ENCODE assay signal across 8 mouse cellular contexts in genomic region chr19:47937443-47938406, GRCm38 (mm10). TPM values are rescaled to one million over a fixed set of nuclear protein-coding genes. Genes with fewer than 3 reads are reported as not detected.
DNase-seq lines count a peak whose midpoint lies in the region; ATAC-seq and TF ChIP-seq lines count a peak whose summit lies in the region.

Gene Cfap58, plus strand, starts transcription at chr19:47937675.

- no peak for TF ChIP-seq EP300 in CH12.LX (IDR thresholded peaks at IDR 0.05; ENCODE audit: low read length)

- H3K4me2 ChIP-seq in CH12.LX (ENCODE audit: insufficient read depth, low read depth, poor library complexity, severe bottlenecking): peak within 1 kb of the TSS; percentile 96
- peak within 1 kb of the TSS; percentile 88 for H3K4me2 ChIP-seq in heart, embryonic 14.5 days (ENCODE audit: low read length)

- dilution Hi-C loops in CH12.LX (cut with MboI; ENCODE audit: extremely low pct_ligation_motif_present, extremely low pct_unique_long_range_greater_than_20kb, low sequenced_read_pairs): no loop called here

- peak in 1 of 2 experiments; percentile 42; a peak in 2 of 4 replicates for TF ChIP-seq CTCF in CH12.LX (conservative IDR thresholded peaks at IDR 0.05 in 1 of 2, IDR thresholded peaks at IDR 0.05 in 1 of 2; ENCODE audit: low read depth in 2 of 2, low read length in 2 of 2)

- H3K27ac ChIP-seq in CH12.LX (ENCODE audit: insufficient read depth, low read depth): peak within 1 kb of the TSS; percentile 67
- H3K27ac ChIP-seq in heart, embryonic 14.5 days (replicated peaks in 1 of 2; ENCODE audit: control insufficient read depth in 1 of 2, insufficient read depth in 1 of 2, low read depth in 2 of 2, low read length in 2 of 2): no peak within 1 kb of the TSS

- H3K9ac ChIP-seq in CH12.LX (ENCODE audit: insufficient read depth, low read depth): peak within 1 kb of the TSS; percentile 85
- H3K9ac ChIP-seq in heart, embryonic 14.5 days (ENCODE audit: low read length): peak within 1 kb of the TSS; percentile 34

- DNase-seq in 416B (ENCODE audit: low read depth) (peak; percentile 82), CH12.LX (ENCODE audit: extremely low read depth) (peak; percentile 92)
- peak; percentile 92 for DNase-seq in embryo, embryonic 10.5 days (ENCODE audit: low spot score)
- peak; percentile 67 for DNase-seq in kidney, postnatal 14 days
- peak; percentile 74 for DNase-seq in lung, postnatal 36 days
- peak; percentile 87 for DNase-seq in retina, embryonic 14.5 days (ENCODE audit: low spot score)
- peak; percentile 37 to 39 for DNase-seq in urinary bladder, postnatal 36 days (ENCODE audit: low spot score in 2 of 2)

- H3K27me3 ChIP-seq in CH12.LX (replicated peaks): peaks cover 40% of the 10 kb centered on the region
- H3K27me3 ChIP-seq in heart, embryonic 14.5 days (ENCODE audit: control insufficient read depth, insufficient read depth, low read length): peaks cover 24% of the 10 kb centered on the region

- ATAC-seq in heart, embryonic 14.5 days (ENCODE audit: insufficient number of reproducible peaks, insufficient read depth, low FRiP score, low read depth): peak; percentile 39

- 6% methylated on average over 41 of the region's 41 CpGs for whole genome bisulfite sequencing in heart, embryonic 14.5 days

- in situ Hi-C loops in CH12.LX (cut with MboI; ENCODE audit: low pct_ligation_motif_present, low pct_unique_long_range_greater_than_20kb, low sequenced_read_pairs): loop anchor here (25.0 kb wide), 1 partner anchor 275 kb away; no protein-coding TSS in a partner anchor

- TF ChIP-seq POLR2A in CH12.LX (IDR thresholded peaks at IDR 0.05; ENCODE audit: low read depth, low read length): peak; percentile 49; the same call in 1 of the 2 replicates

- no peaks in the 10 kb centered on the region for H3K79me2 ChIP-seq in CH12.LX (replicated peaks; ENCODE audit: control insufficient read depth, extremely low read depth, insufficient read depth, poor library complexity, severe bottlenecking)

- H3K4me1 ChIP-seq in CH12.LX (ENCODE audit: control insufficient read depth in 1 of 2, insufficient read depth in 2 of 2): peaks cover 10 to 24% of the 10 kb centered on the region in 2 experiments
- H3K4me1 ChIP-seq in heart, embryonic 14.5 days (ENCODE audit: control insufficient read depth in 2 of 2, insufficient read depth in 2 of 2, low read length in 2 of 2): peaks cover 3 to 5% of the 10 kb centered on the region in 2 experiments

- TF ChIP-seq RAD21 in CH12.LX (IDR thresholded peaks at IDR 0.05; ENCODE audit: low read depth, low read length): no peak; the same call in 1 of the 2 replicates

- H3K4me3 ChIP-seq in CH12.LX (replicated peaks in 1 of 3; ENCODE audit: low read depth in 2 of 3, low read length in 2 of 3, poor library complexity in 1 of 3): peak within 1 kb of the TSS; percentile 58 to 71 (median 68)
- peak within 1 kb of the TSS; percentile 31 to 36 for H3K4me3 ChIP-seq in heart, embryonic 14.5 days (ENCODE audit: control insufficient read depth in 1 of 2, insufficient read depth in 1 of 2, low read depth in 1 of 2, low read length in 2 of 2)

- H3K9me3 ChIP-seq in CH12.LX (replicated peaks; ENCODE audit: low read length): no peaks in the 10 kb centered on the region
- no peaks in the 10 kb centered on the region for H3K9me3 ChIP-seq in heart, embryonic 14.5 days (ENCODE audit: control insufficient read depth, low read length)

- H3K36me3 ChIP-seq in CH12.LX (replicated peaks in 1 of 2; ENCODE audit: control insufficient read depth in 1 of 2, insufficient read depth in 1 of 2, low read length in 1 of 2): no peaks in the 10 kb centered on the region
- no peaks in the 10 kb centered on the region for H3K36me3 ChIP-seq in heart, embryonic 14.5 days (ENCODE audit: control insufficient read depth, insufficient read depth, low read length)

TF ChIP-seq in CH12.LX, 34 proteins besides CTCF, POLR2A, EP300 and RAD21:
- TF ChIP-seq GABPA (IDR thresholded peaks at IDR 0.05; ENCODE audit: insufficient replicate concordance, low read depth, low read length): no peak
- no peak for TF ChIP-seq IRF4 (IDR thresholded peaks at IDR 0.05; ENCODE audit: low read depth, low read length)
- TF ChIP-seq SIN3A (IDR thresholded peaks at IDR 0.05; ENCODE audit: low read length): peak; percentile 97
- no peak for TF ChIP-seq ZKSCAN1 (IDR thresholded peaks at IDR 0.05; ENCODE audit: borderline replicate concordance, low read depth, low read length)
- no peak for TF ChIP-seq KAT2A (IDR thresholded peaks at IDR 0.05; ENCODE audit: insufficient replicate concordance, low read length)
- TF ChIP-seq MYC (IDR thresholded peaks at IDR 0.05; ENCODE audit: low read depth, low read length): 0 out of 2 replicates have a peak, but pooled peaks have one; percentile 11
- TF ChIP-seq MXI1 (IDR thresholded peaks at IDR 0.05; ENCODE audit: low read depth, low read length): peak; percentile 99
- no peak for TF ChIP-seq PAX5 (IDR thresholded peaks at IDR 0.05; ENCODE audit: low read length)
- peak; percentile 76 for TF ChIP-seq ELF1 (IDR thresholded peaks at IDR 0.05; ENCODE audit: low read depth, low read length)
- TF ChIP-seq NELFE (IDR thresholded peaks at IDR 0.05; ENCODE audit: low read depth, low read length): 0 out of 2 replicates have a peak, but pooled peaks have one; percentile 16
- TF ChIP-seq POLR2AphosphoS2 (IDR thresholded peaks at IDR 0.05; ENCODE audit: low read depth, low read length): no peak
- peak; percentile 59; the same call in 1 of the 2 replicates for TF ChIP-seq TBP (conservative IDR thresholded peaks at IDR 0.05; ENCODE audit: low read depth, low read length)
- TF ChIP-seq TCF12 (IDR thresholded peaks at IDR 0.05; ENCODE audit: low read depth, low read length): no peak
- no peak for TF ChIP-seq UBTF (IDR thresholded peaks at IDR 0.05; ENCODE audit: low read depth, low read length)
- no peak for TF ChIP-seq ETS1 (conservative IDR thresholded peaks at IDR 0.05; ENCODE audit: low read depth, low read length)
- TF ChIP-seq BHLHE40 (IDR thresholded peaks at IDR 0.05; ENCODE audit: low read depth, low read length): no peak
- no peak for TF ChIP-seq MAZ (IDR thresholded peaks at IDR 0.05; ENCODE audit: low read depth, low read length)
- TF ChIP-seq ZMIZ1 (IDR thresholded peaks at IDR 0.05; ENCODE audit: low read depth, low read length): no peak
- TF ChIP-seq ZC3H11A (IDR thresholded peaks at IDR 0.05; ENCODE audit: low read depth, low read length): no peak
- TF ChIP-seq E2F4 (IDR thresholded peaks at IDR 0.05; ENCODE audit: insufficient replicate concordance, low read depth, low read length): no peak
- no peak for TF ChIP-seq NRF1 (IDR thresholded peaks at IDR 0.05; ENCODE audit: low read depth, low read length)
- no peak for TF ChIP-seq JUN (IDR thresholded peaks at IDR 0.05; ENCODE audit: insufficient read depth, low read depth, low read length)
- no peak for TF ChIP-seq SMC3 (IDR thresholded peaks at IDR 0.05; ENCODE audit: low read depth, low read length)
- no peak for TF ChIP-seq RCOR1 (conservative IDR thresholded peaks at IDR 0.05; ENCODE audit: low read depth, low read length)
- TF ChIP-seq USF2 (conservative IDR thresholded peaks at IDR 0.05; ENCODE audit: low read depth, low read length): no peak
- no peak for TF ChIP-seq ZNF384 (IDR thresholded peaks at IDR 0.05; ENCODE audit: low read depth, low read length)
- TF ChIP-seq MAX (IDR thresholded peaks at IDR 0.05; ENCODE audit: low read length): peak; percentile 56; the same call in 1 of the 2 replicates

RNA-seq across cellular contexts. Expression of gene Cfap58, which starts in this region (rescaled TPM):
- total RNA-seq in CH12.LX (2012; rRNA removed) (0.17 TPM in 1 of 2 replicates, not detected in the other), CH12.LX (2014; rRNA removed) (0.13 and 0.15 TPM in 2 replicates)
- polyA plus RNA-seq in CH12.LX (2012; ENCODE audit: insufficient read length, low read depth): 0.27 and 0.33 TPM in 2 replicates
- 0.08 and 0.12 TPM in 2 replicates for polyA plus RNA-seq in heart, embryonic 14.5 days (2014; fragmentation: Nextera tagmentation; extraction: Ambion mirVana)

Comparison
In these comparisons a context has a peak if more than half of its experiments do, and no peak if none do; other contexts are left out.
1. Peak in DNase-seq, H3K4me3 ChIP-seq, H3K27ac ChIP-seq, H3K9ac ChIP-seq and H3K4me2 ChIP-seq in CH12.LX; RNA of the gene not detected or under 1 TPM.
2. Peak in ATAC-seq, H3K4me3 ChIP-seq, H3K9ac ChIP-seq and H3K4me2 ChIP-seq in heart, embryonic 14.5 days; RNA of the gene not detected or under 1 TPM.
3. DNase-seq: peak in every context shown above with its lines; median percentile 92 in CH12.LX; 92 in embryo, embryonic 10.5 days; 87 in retina, embryonic 14.5 days; 82 in 416B; 74 in lung, postnatal 36 days; 67 in kidney, postnatal 14 days; 38 in urinary bladder, postnatal 36 days.